Mouse (Mus musculus) right cerebral cortex, postnatal 25 days (tissue): ENCODE results near the gene Pno1.

Experiments used
- DNase-seq: peaks from one replicate; pipeline ENCODE4 v3.0.0; 2022

Pno1 gene

GRCm38 (mm10) chr11:17172300-17172699 lies 39.1 kb downstream of the Pno1 start:
- no peak for DNase-seq

- DNase-seq, result no peak
Observed at GRCm38 (mm10) chr11:17170938-17171729, 40.2 kb downstream of the Pno1 start.

GRCm38 (mm10) chr11:17169262-17169661 lies 42.1 kb downstream of the Pno1 start:
- DNase-seq, result no peak

- no peak for DNase-seq
Observed at GRCm38 (mm10) chr11:17166627-17167026, 44.7 kb downstream of the Pno1 start.

- no peak for DNase-seq
Observed at GRCm38 (mm10) chr11:17163956-17164355, 47.4 kb downstream of the Pno1 start.

- DNase-seq, result peak; percentile 35
Observed at GRCm38 (mm10) chr11:17160242-17160641, 51.1 kb downstream of the Pno1 start.

GRCm38 (mm10) chr11:17159738-17160241 lies 51.6 kb downstream of the Pno1 start:
- peak; percentile 72 for DNase-seq

GRCm38 (mm10) chr11:17158858-17159737 lies 52.3 kb downstream of the Pno1 start, which contains the start of gene Ppp3r1:
Gene Ppp3r1 (plus strand): TSS chr11:17159263.
- DNase-seq, result peak; percentile 97
